Mouse (Mus musculus) liver, embryonic 14.5 days (tissue): ENCODE results near the gene Creb1. TPM values are rescaled to one million over a fixed set of nuclear protein-coding genes. Genes with fewer than 3 reads are reported as not detected.

Experiments
- ATAC-seq: fragments of 200-750 bp; cut with Nextera tagmentation; 2 replicates; pipeline ENCODE4 v1.8.0; 2017; ENCODE audit warnings: moderate number of reproducible peaks, mild to moderate bottlenecking, moderate library complexity; ENCODE audit not compliant: insufficient read depth
- DNase-seq, 3 experiments: peaks; one replicate each; pipeline ENCODE4 v3.0.0-alpha.2; 2012 to 2013; ENCODE audit warnings: low read depth in 3 of 3, low spot score in 3 of 3
- H3K27ac ChIP-seq: fragments of 300-500 bp; sonication (generic); 2 replicates; pipeline ENCODE4 v1.5.1; 2014; ENCODE audit warnings: moderate library complexity, mild to moderate bottlenecking, control low read depth, inconsistent platforms
- H3K27me3 ChIP-seq: fragments of 300-500 bp; sonication (generic); 2 replicates; pipeline ENCODE4 v1.6.1; 2014; ENCODE audit warnings: mild to moderate bottlenecking, low read length, moderate library complexity; ENCODE audit not compliant: control insufficient read depth, insufficient read depth
- H3K36me3 ChIP-seq: fragments of 300-500 bp; sonication (generic); replicated peaks from 2 replicates; pipeline ENCODE4 v1.6.1; 2014; ENCODE audit warnings: low read depth; ENCODE audit not compliant: control insufficient read depth, insufficient read depth
- H3K4me1 ChIP-seq, 2 experiments: fragments of 200-500 bp in 1 of 2; fragments of 300-500 bp in 1 of 2; sonication (generic) in 1 of 2; replicated peaks; 2 replicates each; pipeline ENCODE4 v1.6.1; 2012 to 2014; ENCODE audit warnings: antibody characterized with exemption in 1 of 2, inconsistent platforms in 1 of 2, low read length in 1 of 2; ENCODE audit not compliant: control insufficient read depth in 2 of 2, insufficient read depth in 2 of 2
- H3K4me2 ChIP-seq: fragments of 300-500 bp; sonication (generic); 2 replicates; pipeline ENCODE4 v1.6.1; 2014; ENCODE audit warnings: low read depth, mild to moderate bottlenecking, control low read depth, moderate library complexity
- H3K4me3 ChIP-seq, 2 experiments: fragments of 200-500 bp in 1 of 2; fragments of 300-500 bp in 1 of 2; sonication (generic) in 1 of 2; 2 replicates each; pipeline ENCODE4 v1.5.1; 2012 to 2014; ENCODE audit warnings: low read depth in 2 of 2, low read length in 2 of 2, mild to moderate bottlenecking in 2 of 2, control low read depth in 1 of 2, inconsistent platforms in 1 of 2, moderate library complexity in 1 of 2; ENCODE audit not compliant: insufficient read depth in 1 of 2
- H3K9ac ChIP-seq: fragments of 300-500 bp; sonication (generic); replicated peaks from 2 replicates; pipeline ENCODE4 v1.6.1; 2014; ENCODE audit warnings: mild to moderate bottlenecking, control low read depth, moderate library complexity
- H3K9me3 ChIP-seq: fragments of 300-500 bp; sonication (generic); 2 replicates; pipeline ENCODE4 v1.6.1; 2016; ENCODE audit warnings: low read length, mixed read lengths; ENCODE audit not compliant: control insufficient read depth
- CTCF ChIP-seq: IDR thresholded peaks from 2 replicates; pipeline ENCODE4 v1.5.1; 2016; ENCODE audit warnings: antibody characterized with exemption, low read depth, control low read depth
- EP300 ChIP-seq: IDR thresholded peaks from 2 replicates; pipeline ENCODE4 v1.6.1; 2016; ENCODE audit warnings: antibody characterized with exemption, low read depth
- WGBS: fragments of 180-500 bp; shearing (Covaris S2); extraction: QIAGEN DNeasy Blood & Tissue Kit; methylation state at CpG from one replicate; pipeline ENCODE4 v1.1.7; 2014; ENCODE audit not compliant: insufficient replicate concordance; 5-methylcytosine and 5-hydroxymethylcytosine counted together
- polyA plus RNA-seq, 2 experiments: library from polyadenylated mRNA; depleted of rRNA in 1 of 2; stranded (reverse) in 1 of 2; unstranded in 1 of 2; fragments of >200 nt; fragmentation: Nextera tagmentation in 1 of 2; extraction: Ambion mirVana in 1 of 2; gene quantifications; 2 replicates each; pipeline versions ENCODE4 v1.2.1 to v1.2.3; 2012 to 2014

The Creb1 gene
- polyA plus RNA-seq, 2 experiments, result 4.9 to 12.6 TPM

DNA sequence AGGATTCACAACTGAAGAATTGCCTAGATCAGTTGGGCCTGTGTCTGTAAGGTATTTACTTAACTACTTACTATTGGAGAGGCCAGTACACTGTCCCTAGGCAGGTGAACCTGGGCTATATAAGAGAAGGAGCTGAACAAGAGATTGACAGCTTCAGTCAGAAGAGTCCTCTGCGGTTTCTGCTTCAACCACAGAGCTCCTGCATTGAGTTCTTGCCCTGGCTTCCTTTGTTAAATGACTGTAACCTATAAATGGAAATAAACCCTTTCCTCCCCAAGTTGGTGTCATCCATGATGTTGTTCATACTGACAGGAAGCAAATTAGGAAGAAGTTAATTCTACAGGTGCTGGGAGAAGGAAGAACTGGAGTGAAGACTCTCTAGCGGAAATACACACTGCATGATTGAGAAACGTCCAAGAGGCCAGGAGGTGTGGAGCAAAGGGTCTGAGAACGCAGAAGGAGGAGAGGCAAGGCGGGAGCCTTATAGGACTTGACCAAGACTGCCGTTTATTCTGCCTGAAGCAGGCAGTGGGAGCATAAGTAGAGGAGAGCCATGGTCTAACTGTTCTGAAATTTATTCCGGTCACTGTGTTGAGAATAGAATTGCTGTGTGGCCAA, 23.9 kb upstream of the Creb1 start:
- H3K4me1 ChIP-seq, result no peaks in the 10 kb centered on the region
- no peak overlapping the region for H3K4me2 ChIP-seq
- ATAC-seq (no peak), DNase-seq (no peak)
- H3K27me3 ChIP-seq, result no peaks in the 10 kb centered on the region
- H3K9me3 ChIP-seq, result no peaks in the 10 kb centered on the region
- TF ChIP-seq CTCF, result no peak
- TF ChIP-seq EP300, result no peak
- H3K27ac ChIP-seq, result no peak overlapping the region
- no peak overlapping the region for H3K4me3 ChIP-seq
- no peaks in the 10 kb centered on the region for H3K36me3 ChIP-seq
- 49% methylated on average over 7 of the region's 7 CpGs for WGBS
- no peak overlapping the region for H3K9ac ChIP-seq

DNA sequence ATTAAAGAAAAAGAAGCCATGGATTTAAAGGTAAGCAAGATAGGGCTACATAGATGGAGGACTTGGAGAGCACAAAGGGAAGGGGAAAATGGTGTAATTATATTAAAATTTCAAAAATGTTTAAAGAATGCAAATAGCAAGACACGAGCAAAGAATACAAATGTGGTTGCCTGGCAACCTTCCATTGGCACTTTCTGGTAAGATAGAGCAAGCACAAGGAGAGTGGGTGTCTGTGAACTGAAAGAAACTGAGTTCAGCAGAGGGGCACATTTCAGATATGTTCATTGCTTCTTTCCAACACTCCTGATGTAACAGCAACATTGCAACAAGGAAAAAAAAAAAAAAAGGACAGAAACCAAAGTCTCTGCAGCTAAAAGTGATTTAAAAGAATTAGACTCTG, 22.8 kb upstream of the Creb1 start:
- H3K36me3 ChIP-seq, result no peaks in the 10 kb centered on the region
- H3K9me3 ChIP-seq, result no peaks in the 10 kb centered on the region
- H3K9ac ChIP-seq, result no peak overlapping the region
- H3K4me1 ChIP-seq, result no peaks in the 10 kb centered on the region
- ATAC-seq, result no peak
- 58% methylated on average over 1 of the region's 1 CpGs for WGBS
- H3K27me3 ChIP-seq, result no peaks in the 10 kb centered on the region
- no peak for DNase-seq
- H3K4me3 ChIP-seq, result no peak overlapping the region
- no peak overlapping the region for H3K27ac ChIP-seq
- H3K4me2 ChIP-seq, result no peak overlapping the region
- TF ChIP-seq EP300 (no peak), CTCF (no peak)

DNA sequence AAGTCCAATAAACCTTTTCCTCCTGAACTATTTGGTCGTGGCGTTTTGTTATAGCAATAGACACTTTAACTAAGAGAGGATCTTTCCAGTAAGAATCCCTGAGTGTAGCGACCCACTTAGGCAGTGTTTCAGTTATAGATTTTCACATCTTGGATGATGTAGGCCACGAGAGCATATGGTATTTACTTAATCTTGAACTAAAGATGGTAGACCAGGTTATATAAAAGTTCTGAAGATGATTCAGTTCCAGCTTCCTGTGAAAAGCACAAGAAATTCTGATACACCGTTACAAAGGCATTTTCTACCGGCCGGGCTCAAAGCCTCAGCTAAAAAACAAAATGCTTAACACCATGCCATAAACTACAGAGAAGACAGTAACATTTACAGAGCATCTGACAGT, 18.3 kb upstream of the Creb1 start:
- DNase-seq (no peak), ATAC-seq (no peak)
- no peak overlapping the region for H3K4me2 ChIP-seq
- no peaks in the 10 kb centered on the region for H3K27me3 ChIP-seq
- H3K9ac ChIP-seq, result no peak overlapping the region
- no peak for TF ChIP-seq EP300
- no peak for TF ChIP-seq CTCF
- H3K4me1 ChIP-seq, result peaks cover 0 to 2% of the 10 kb centered on the region in 2 experiments; a peak in 1 of 4 replicates
- no peak overlapping the region for H3K27ac ChIP-seq
- H3K9me3 ChIP-seq, result no peaks in the 10 kb centered on the region
- H3K4me3 ChIP-seq, result no peak overlapping the region
- no peaks in the 10 kb centered on the region for H3K36me3 ChIP-seq
- 69% methylated on average over 7 of the region's 7 CpGs for WGBS

DNA sequence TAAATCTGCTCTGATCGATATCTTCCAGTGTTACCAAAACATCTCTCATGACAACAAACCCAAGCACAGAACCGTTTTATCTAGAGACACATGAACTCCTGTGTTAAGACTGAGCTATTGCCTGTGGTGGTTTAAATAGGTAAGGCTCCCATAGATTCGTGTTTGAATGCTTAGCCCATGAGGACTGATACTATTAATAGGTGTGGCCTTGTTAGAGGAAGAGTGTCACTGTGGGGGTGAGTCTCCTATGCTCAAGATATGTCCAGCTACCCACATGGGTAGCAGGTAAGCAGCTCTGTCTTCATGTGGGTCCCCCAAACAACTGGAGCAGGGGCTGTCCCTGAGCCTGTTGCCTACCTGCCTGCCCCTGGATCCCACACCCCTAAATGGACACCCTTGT, 15.9 kb upstream of the Creb1 start:
- Histone ChIP-seq H3K27me3 (no peaks in the 10 kb centered on the region), H3K9ac (no peak overlapping the region), H3K9me3 (no peaks in the 10 kb centered on the region), H3K27ac (no peak overlapping the region), H3K4me2 (no peak overlapping the region), H3K36me3 (no peaks in the 10 kb centered on the region), H3K4me3 (no peak overlapping the region), H3K4me1 (peaks cover 0 to 3% of the 10 kb centered on the region in 2 experiments; a peak in 1 of 4 replicates)
- 52% methylated on average over 3 of the region's 3 CpGs for WGBS
- TF ChIP-seq EP300 (no peak), CTCF (no peak)
- DNase-seq (no peak), ATAC-seq (no peak)

DNA sequence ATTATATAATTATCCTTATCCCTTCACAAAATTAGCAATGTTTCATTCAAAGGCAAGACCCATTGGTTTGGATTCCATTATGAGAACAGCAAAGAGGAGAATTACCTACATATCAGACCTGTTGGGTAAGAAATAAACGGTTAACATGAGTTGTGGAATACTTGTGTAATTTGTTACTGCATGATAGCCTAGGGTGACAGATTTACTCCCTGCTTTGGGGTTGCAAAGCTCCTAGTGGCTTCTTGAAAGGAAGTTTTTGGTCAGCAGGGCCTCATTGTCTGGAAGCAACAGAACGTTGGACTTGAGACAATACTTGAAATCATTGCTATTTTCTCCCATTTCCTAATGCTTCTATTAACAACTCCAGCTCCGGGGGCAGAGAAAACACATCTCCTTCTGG, 14.0 kb upstream of the Creb1 start:
- no peaks in the 10 kb centered on the region for H3K36me3 ChIP-seq
- H3K27me3 ChIP-seq, result no peaks in the 10 kb centered on the region
- H3K9ac ChIP-seq, result no peak overlapping the region
- H3K9me3 ChIP-seq, result no peaks in the 10 kb centered on the region
- no peak for ATAC-seq
- H3K4me3 ChIP-seq, result no peak overlapping the region
- no peak overlapping the region for H3K27ac ChIP-seq
- DNase-seq, result no peak
- TF ChIP-seq CTCF (no peak), EP300 (no peak)
- 21% methylated on average over 3 of the region's 3 CpGs for WGBS
- peaks cover 0 to 3% of the 10 kb centered on the region in 2 experiments; a peak in 1 of 4 replicates for H3K4me1 ChIP-seq
- no peak overlapping the region for H3K4me2 ChIP-seq
